Mouse (Mus musculus) embryonic facial prominence, embryonic 12.5 days (tissue): ENCODE results near the gene Rhbdf1. TPM values are rescaled to one million over a fixed set of nuclear protein-coding genes. Genes with fewer than 3 reads are reported as not detected.

ENCODE experiments used
- ATAC-seq: fragments of 200-750 bp; cut with Nextera tagmentation; 2 replicates; pipeline ENCODE4 v1.8.0; 2017; ENCODE audit not compliant: insufficient number of reproducible peaks, insufficient read depth, low FRiP score, low TSS enrichment
- H3K27ac ChIP-seq: fragments of 300-500 bp; sonication (generic); 2 replicates; pipeline ENCODE4 v1.5.1; 2016; ENCODE audit warnings: mild to moderate bottlenecking
- H3K27me3 ChIP-seq: fragments of 300-500 bp; sonication (generic); 2 replicates; pipeline ENCODE4 v1.6.1; 2016; ENCODE audit warnings: mild to moderate bottlenecking, moderate library complexity
- H3K36me3 ChIP-seq: fragments of 300-500 bp; sonication (generic); 2 replicates; pipeline ENCODE4 v1.6.1; 2016; ENCODE audit warnings: mild to moderate bottlenecking
- H3K4me1 ChIP-seq: fragments of 300-500 bp; sonication (generic); 2 replicates; pipeline ENCODE4 v1.6.1; 2016
- H3K4me2 ChIP-seq: fragments of 300-500 bp; sonication (generic); replicated peaks from 2 replicates; pipeline ENCODE4 v1.6.1; 2016; ENCODE audit warnings: mild to moderate bottlenecking, moderate library complexity
- H3K4me3 ChIP-seq: fragments of 300-500 bp; sonication (generic); 2 replicates; pipeline ENCODE4 v1.5.1; 2016; ENCODE audit warnings: mild to moderate bottlenecking
- H3K9ac ChIP-seq: fragments of 300-500 bp; sonication (generic); 2 replicates; pipeline ENCODE4 v1.6.1; 2016; ENCODE audit warnings: mild to moderate bottlenecking, moderate library complexity
- H3K9me3 ChIP-seq: fragments of 300-500 bp; sonication (generic); 2 replicates; pipeline ENCODE4 v1.6.1; 2016; ENCODE audit warnings: mild to moderate bottlenecking, moderate library complexity
- WGBS: fragments of 180-500 bp; shearing (Covaris S2); methylation state at CpG from one replicate; pipeline ENCODE4 v1.1.7; 2016; 5-methylcytosine and 5-hydroxymethylcytosine counted together
- polyA plus RNA-seq: library from polyadenylated mRNA; unstranded; fragments of >200 nt; fragmentation: Nextera tagmentation; extraction: Ambion mirVana; gene quantifications from 2 replicates; pipeline ENCODE4 v1.2.1, GENCODE M21; 2016

Rhbdf1 gene
- polyA plus RNA-seq, 1 experiment from 2014 or later: 49.8 TPM

DNA sequence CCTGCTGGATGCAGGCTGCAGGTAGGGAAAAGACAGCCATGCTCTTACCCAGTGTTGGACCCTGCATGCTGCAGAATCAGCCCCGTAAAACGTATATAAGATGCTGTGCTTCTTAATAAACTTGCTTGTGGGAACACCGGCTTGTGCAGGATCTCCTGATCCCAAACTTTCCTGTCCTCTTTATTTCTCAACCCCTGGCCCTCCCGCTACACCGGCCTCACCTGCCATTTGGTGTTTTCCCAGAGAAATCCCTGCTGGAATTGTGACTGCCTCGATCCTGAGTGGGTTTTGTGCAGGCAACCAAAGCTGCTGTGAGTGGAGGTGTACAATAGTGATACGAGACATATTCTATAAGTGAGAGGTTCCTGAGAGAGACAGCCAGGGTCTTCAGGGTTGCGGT, 37.6 kb downstream of the Rhbdf1 start:
- no peak for ATAC-seq
- H3K9ac ChIP-seq: no peak overlapping the region
- H3K27ac ChIP-seq: no peak overlapping the region
- WGBS: 88% methylated on average over 8 of the region's 8 CpGs
- no peaks in the 10 kb centered on the region for H3K9me3 ChIP-seq
- no peaks in the 10 kb centered on the region for H3K27me3 ChIP-seq
- H3K4me2 ChIP-seq: no peak overlapping the region
- no peak overlapping the region for H3K4me3 ChIP-seq
- no peaks in the 10 kb centered on the region for H3K36me3 ChIP-seq
- no peaks in the 10 kb centered on the region for H3K4me1 ChIP-seq

DNA sequence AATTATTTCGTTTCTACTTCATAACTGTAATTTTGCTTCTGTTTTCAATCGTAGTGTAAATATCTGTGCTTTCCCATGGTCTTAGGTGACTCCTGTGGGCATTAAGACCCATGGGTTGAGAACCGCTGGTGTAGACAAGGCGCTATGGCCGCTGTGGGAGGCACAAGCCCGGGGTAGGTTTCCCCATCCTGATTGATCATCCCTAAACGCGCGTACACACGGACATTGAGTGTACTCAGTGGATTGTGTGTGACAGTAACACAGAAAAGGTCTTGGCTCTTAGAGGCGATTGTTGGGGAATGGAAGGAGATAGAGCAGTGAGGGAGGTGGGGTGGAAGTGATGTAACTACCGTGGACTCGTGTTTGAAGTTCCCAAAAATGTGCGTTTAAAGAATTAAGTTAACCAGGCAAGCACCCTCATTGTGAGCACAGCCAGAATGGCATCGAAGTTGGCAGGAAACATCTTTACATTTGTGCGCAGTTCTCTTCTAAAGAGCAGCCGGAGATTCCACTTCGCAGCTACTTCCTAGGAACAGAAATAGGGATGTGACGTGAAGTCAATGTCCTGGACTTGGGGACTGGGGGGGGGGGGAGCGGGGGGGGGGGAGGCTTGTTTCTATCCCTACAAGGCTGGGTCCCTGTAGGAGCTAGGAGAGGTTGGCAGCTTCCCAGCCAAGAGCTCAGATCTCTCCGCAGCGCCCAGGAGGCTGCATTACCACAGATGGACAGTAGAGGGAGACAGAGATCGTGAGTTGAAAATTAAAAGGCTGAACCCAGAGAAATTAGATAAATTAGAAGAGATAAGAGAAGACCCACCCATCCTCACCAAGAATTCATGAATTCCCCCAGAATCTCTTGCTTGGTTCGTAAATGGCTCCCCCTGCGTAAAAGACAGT, 39.9 kb downstream of the Rhbdf1 start:
- Histone ChIP-seq H3K9ac (no peak overlapping the region), H3K4me1 (no peaks in the 10 kb centered on the region), H3K27ac (no peak overlapping the region), H3K36me3 (no peaks in the 10 kb centered on the region), H3K4me3 (no peak overlapping the region), H3K4me2 (no peak overlapping the region), H3K27me3 (no peaks in the 10 kb centered on the region), H3K9me3 (0 out of 2 replicates have a peak, but pooled peaks cover 3% of the 10 kb centered on the region)
- no peak for ATAC-seq
- WGBS: 50% methylated on average over 25 of the region's 25 CpGs

DNA sequence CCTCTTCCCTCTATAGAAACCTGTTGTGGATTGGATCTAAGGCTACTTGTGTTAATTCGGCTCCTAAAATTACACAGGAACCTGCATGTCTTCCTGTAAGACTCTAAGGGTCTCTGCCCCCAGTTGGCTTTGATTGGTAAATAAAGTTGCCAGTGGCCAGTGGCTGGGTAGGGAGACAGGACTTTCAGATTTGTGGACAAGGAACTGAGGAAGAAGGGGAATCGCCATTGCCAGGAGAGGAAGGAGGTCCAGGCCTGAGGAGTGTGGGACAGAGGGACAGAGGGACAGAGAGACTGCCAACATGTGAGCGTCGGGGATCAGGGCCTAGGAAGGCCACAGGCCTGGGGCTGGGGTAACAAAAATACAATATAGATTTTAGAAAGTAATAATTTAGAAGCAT, 40.9 kb downstream of the Rhbdf1 start:
- no peak overlapping the region for H3K4me3 ChIP-seq
- H3K27ac ChIP-seq: no peak overlapping the region
- no peak overlapping the region for H3K4me2 ChIP-seq
- no peaks in the 10 kb centered on the region for H3K27me3 ChIP-seq
- ATAC-seq: no peak
- H3K36me3 ChIP-seq: no peaks in the 10 kb centered on the region
- WGBS: 78% methylated on average over 4 of the region's 4 CpGs
- H3K9ac ChIP-seq: no peak overlapping the region
- no peaks in the 10 kb centered on the region for H3K4me1 ChIP-seq
- H3K9me3 ChIP-seq: 0 out of 2 replicates have a peak, but pooled peaks cover 3% of the 10 kb centered on the region

DNA sequence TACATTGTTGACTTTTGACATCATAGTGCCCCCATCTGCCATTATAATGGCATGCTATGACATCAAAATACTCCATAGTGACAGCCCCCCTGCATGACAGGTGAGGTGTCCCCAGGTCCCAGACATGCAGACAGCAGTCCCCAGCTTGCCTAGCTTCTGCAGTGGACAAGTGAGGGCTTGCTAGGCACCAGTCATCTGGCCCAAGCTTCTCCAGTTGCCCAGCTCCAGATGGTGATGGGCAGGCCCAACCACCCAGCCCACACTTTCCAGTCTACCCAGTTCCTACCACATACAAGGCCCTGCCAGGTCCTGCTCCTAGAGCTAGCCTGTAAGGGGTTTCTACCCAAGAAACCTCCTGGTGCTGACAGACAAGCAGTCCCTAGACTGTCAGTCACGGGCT, 43.6 kb downstream of the Rhbdf1 start:
- Histone ChIP-seq H3K4me3 (no peak overlapping the region), H3K4me2 (no peak overlapping the region), H3K9me3 (0 out of 2 replicates have a peak, but pooled peaks cover 3% of the 10 kb centered on the region), H3K27ac (no peak overlapping the region), H3K27me3 (no peaks in the 10 kb centered on the region), H3K36me3 (no peaks in the 10 kb centered on the region), H3K9ac (no peak overlapping the region), H3K4me1 (no peaks in the 10 kb centered on the region)
- 76% methylated on average over 1 of the region's 1 CpGs for WGBS
- no peak for ATAC-seq

DNA sequence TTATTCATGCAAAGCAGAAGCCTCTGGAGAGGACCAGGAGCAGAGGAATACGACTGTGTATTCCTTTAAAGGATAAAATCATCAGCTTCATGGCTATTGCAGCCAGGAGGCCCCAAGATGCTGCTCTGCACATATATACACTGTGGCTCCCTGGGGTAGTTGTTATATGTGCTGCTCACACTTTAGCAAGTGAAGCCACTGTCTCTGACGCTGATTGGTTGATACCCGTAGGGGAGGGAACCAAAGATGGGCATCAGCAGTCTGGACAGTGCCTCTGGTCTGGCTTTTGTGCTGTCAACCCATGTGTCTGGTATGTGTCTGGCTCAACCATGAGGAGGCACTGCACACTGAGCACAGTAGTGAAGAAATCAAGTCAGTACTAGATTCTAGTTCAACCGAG, 55.4 kb downstream of the Rhbdf1 start:
- Histone ChIP-seq H3K9me3 (no peaks in the 10 kb centered on the region), H3K4me2 (no peak overlapping the region), H3K27ac (no peak overlapping the region), H3K27me3 (peaks cover 2% of the 10 kb centered on the region), H3K4me1 (peaks cover 9% of the 10 kb centered on the region; the same call in 1 of the 2 replicates), H3K4me3 (no peak overlapping the region), H3K9ac (no peak overlapping the region), H3K36me3 (no peaks in the 10 kb centered on the region)
- WGBS: 72% methylated on average over 4 of the region's 4 CpGs
- ATAC-seq: no peak

DNA sequence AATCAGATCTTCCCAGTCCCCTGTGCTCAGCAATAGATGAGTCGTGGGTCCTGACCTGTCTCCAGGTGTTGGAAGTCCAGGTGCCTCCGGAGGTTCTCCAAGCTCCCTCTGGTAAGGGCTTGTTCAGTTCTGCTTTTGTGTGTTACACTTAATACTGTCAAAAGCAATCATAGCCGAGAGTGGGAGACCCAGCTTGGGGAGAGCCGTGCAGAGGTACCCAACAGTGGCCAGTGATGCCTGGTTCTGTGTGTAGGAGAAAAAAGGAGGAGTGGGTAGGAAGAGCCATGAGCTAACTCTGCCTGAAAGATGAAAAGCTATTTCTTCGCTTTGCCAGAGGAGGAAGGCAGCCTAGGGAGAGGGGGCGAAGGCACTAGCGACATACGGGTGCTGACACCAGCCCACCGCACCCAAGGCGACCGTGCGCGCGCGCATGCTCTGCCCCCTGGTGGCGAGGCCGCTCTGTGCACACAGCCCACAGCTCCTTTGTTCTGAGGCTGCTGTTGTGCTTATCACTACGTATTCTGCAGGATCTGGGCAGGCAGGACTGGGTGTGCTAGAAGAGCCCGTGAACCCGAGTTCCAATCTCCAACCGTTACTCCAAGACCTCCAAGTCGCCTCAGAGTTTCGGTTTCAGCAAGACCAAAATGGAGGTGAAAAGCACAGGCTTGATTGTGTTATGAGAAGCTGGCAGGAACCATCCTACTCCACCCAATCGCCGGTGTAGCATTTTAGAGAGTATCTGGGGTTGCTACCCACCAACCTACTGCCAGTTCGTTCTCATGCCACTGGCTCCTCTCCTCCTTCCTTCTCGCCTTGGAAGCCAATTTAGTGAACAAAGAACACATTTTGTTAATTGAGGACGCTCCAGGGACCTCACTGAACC, 59.9 kb downstream of the Rhbdf1 start:
- Histone ChIP-seq H3K4me3 (peak overlapping the region; percentile 30), H3K27me3 (peaks cover 7% of the 10 kb centered on the region), H3K9me3 (no peaks in the 10 kb centered on the region), H3K9ac (peak overlapping the region; percentile 9; the same call in 1 of the 2 replicates), H3K27ac (no peak overlapping the region), H3K4me1 (peaks cover 9% of the 10 kb centered on the region; the same call in 1 of the 2 replicates), H3K4me2 (peak overlapping the region; percentile 58), H3K36me3 (no peaks in the 10 kb centered on the region)
- 14% methylated on average over 28 of the region's 28 CpGs for WGBS
- ATAC-seq: peak; percentile 94

DNA sequence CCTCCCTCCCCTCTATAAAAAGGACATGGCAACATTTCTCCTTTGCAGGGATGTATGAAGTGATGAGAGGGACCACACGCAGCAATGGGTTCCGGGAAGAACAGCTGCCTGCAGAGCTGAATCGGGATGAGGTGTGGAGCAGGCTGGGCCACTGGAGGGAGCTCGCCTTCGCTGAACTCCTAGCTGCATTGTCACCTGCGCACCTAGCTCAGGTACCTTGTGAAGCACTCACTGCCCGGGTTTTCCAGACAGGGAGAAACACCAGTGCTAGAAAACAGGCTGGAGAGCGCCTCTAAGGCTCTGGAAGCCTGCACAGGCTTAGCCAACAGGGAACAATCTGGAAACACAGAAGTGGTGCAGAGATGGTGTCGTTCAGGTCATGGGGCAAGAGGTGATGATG, 60.6 kb downstream of the Rhbdf1 start:
- Histone ChIP-seq H3K27ac (no peak overlapping the region), H3K4me1 (peaks cover 9% of the 10 kb centered on the region; the same call in 1 of the 2 replicates), H3K9ac (0 out of 2 replicates have a peak overlapping the region, but pooled peaks have one; percentile 9), H3K27me3 (peaks cover 7% of the 10 kb centered on the region), H3K9me3 (no peaks in the 10 kb centered on the region), H3K4me3 (peak overlapping the region; percentile 30), H3K4me2 (peak overlapping the region; percentile 58), H3K36me3 (no peaks in the 10 kb centered on the region)
- ATAC-seq: peak; percentile 8; the same call in 1 of the 2 replicates
- WGBS: 6% methylated on average over 9 of the region's 9 CpGs

DNA sequence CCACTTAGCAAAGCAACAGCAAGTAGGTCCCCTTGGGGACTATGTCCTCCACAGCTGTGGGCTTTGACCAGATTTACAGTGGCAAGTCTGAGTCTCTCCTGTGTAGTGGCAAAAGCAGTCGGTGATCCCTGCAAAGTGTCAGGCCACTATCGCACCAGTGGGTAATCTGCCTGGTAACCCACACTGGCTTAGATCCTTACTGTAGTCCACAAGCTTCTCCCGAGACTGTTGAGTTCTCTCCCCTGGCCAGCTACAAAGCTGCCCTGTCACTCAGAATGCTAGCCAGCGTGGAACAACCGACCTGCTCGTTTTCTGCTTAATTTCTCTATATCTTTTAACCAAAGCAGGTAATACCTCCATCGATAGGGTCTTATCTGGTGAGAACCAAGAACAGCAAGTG, 61.8 kb downstream of the Rhbdf1 start:
- ATAC-seq: no peak
- no peak overlapping the region for H3K4me2 ChIP-seq
- peaks cover 7% of the 10 kb centered on the region for H3K27me3 ChIP-seq
- WGBS: 78% methylated on average over 7 of the region's 7 CpGs
- H3K4me1 ChIP-seq: peaks cover 9% of the 10 kb centered on the region; the same call in 1 of the 2 replicates
- no peak overlapping the region for H3K27ac ChIP-seq
- no peak overlapping the region for H3K4me3 ChIP-seq
- H3K9me3 ChIP-seq: no peaks in the 10 kb centered on the region
- no peak overlapping the region for H3K9ac ChIP-seq
- no peaks in the 10 kb centered on the region for H3K36me3 ChIP-seq

Other genes starting within 250 kb of the Rhbdf1 start
- 14.5 and 17.8 TPM in 2 replicates for gene Nsg2, start 221.8 kb downstream of the Rhbdf1 start, polyA plus RNA-seq
- gene Il9r, start 22.0 kb downstream of the Rhbdf1 start, polyA plus RNA-seq: not detected in 2 replicates
- 69.3 and 71.1 TPM in 2 replicates for gene Snrnp25, start 16.9 kb downstream of the Rhbdf1 start, polyA plus RNA-seq
- gene Mpg, start 4.2 kb upstream of the Rhbdf1 start, polyA plus RNA-seq: 36.0 and 36.5 TPM in 2 replicates
- 47.9 and 48.2 TPM in 2 replicates for gene Nprl3, start 45.4 kb upstream of the Rhbdf1 start, polyA plus RNA-seq
- 1,599 and 1,804 TPM in 2 replicates for gene Hba-x, start 54.1 kb upstream of the Rhbdf1 start, polyA plus RNA-seq
- 3,181 and 3,391 TPM in 2 replicates for gene Hba-a1, start 61.2 kb upstream of the Rhbdf1 start, polyA plus RNA-seq
- gene Hbq1b, start 64.7 kb upstream of the Rhbdf1 start, polyA plus RNA-seq: 2.5 and 4.6 TPM in 2 replicates
- gene Hba-a2, start 74.2 kb upstream of the Rhbdf1 start, polyA plus RNA-seq: 6,828 and 7,450 TPM in 2 replicates
- 0.53 TPM in 1 of 2 replicates, not detected in the other for gene Hbq1a, start 77.8 kb upstream of the Rhbdf1 start, polyA plus RNA-seq
- 28.8 and 30.6 TPM in 2 replicates for gene Sh3pxd2b, start 125.5 kb upstream of the Rhbdf1 start, polyA plus RNA-seq
- gene Ubtd2, start 233.1 kb upstream of the Rhbdf1 start, polyA plus RNA-seq: 93.7 and 96.7 TPM in 2 replicates